Mouse (Mus musculus): Measurements from ENCODE around the gene Gm21830. TPM values are rescaled to one million over a fixed set of nuclear protein-coding genes. Genes with fewer than 3 reads are reported as not detected.

Gene Gm21830
- total and polyA plus RNA-seq, 2 experiments from 2014 or later, result not detected

DNA sequence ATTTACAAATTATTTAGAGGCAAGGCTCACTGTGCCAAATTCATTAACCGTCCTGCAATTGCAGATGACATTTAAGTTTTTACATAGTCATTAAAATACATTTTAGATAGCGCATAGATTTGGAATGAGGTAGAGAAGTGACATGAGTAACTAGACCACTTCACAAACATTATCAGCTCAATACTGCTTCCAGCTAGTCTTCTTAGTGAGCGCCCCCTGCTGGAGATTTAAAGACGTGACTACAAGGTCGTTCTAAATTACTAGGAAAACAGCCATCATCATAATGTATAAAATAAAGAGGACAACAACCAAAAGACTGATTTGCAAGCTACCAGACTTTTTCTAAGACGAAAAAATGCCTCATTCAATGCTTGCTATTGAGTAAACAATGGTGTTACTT, 64.2 kb downstream of the Gm21830 start:
- Histone ChIP-seq H3K36me3 (ENCODE audit: insufficient read depth, low read length) (no peaks in the 10 kb centered on the region), H3K9ac (replicated peaks; ENCODE audit: low read length, poor library complexity, severe bottlenecking) (no peak overlapping the region), H3K4me2 (ENCODE audit: low read depth, low read length, poor library complexity, severe bottlenecking) (no peak overlapping the region), H3K27me3 (ENCODE audit: insufficient read depth, low read length) (no peaks in the 10 kb centered on the region), H3K4me1 (ENCODE audit: insufficient read depth, low read length) (no peaks in the 10 kb centered on the region), H3K9me3 (ENCODE audit: low read length) (no peaks in the 10 kb centered on the region), H3K27ac (ENCODE audit: low read depth, low read length) (no peak overlapping the region), H3K4me3 (ENCODE audit: low read depth, low read length) (no peak overlapping the region)
- peak; percentile 74 for TF ChIP-seq CTCF (IDR thresholded peaks at IDR 0.05)
- WGBS, result 22% methylated on average over 6 of the region's 6 CpGs
- no peak for ATAC-seq (ENCODE audit: low FRiP score)
- DNase-seq (ENCODE audit: low spot score), result peak; percentile 80

DNA sequence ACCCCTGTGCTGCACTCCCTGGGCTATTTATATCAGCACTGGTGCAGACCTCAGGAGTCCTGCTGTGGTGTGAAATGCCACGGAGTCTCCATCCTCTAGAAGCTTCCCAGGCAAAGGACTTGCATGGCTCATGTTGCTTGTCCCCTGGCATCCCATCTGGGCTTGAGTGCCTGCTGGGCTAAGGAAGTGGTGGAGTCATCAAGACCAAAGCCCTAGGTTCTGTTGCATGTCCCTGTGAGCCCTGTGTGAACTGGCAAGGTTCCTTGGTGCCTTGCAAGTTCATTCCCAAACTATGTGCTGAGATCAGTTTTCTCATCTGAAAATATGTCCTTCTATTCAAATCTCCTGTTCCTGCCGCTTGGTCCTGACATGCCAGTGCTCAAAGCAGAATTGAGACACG, 67.5 kb downstream of the Gm21830 start:
- Histone ChIP-seq H3K9me3 (ENCODE audit: low read length) (no peaks in the 10 kb centered on the region), H3K4me3 (ENCODE audit: low read depth, low read length) (no peak overlapping the region), H3K27ac (ENCODE audit: low read depth, low read length) (no peak overlapping the region), H3K36me3 (ENCODE audit: insufficient read depth, low read length) (no peaks in the 10 kb centered on the region), H3K9ac (replicated peaks; ENCODE audit: low read length, poor library complexity, severe bottlenecking) (no peak overlapping the region), H3K4me1 (ENCODE audit: insufficient read depth, low read length) (no peaks in the 10 kb centered on the region), H3K4me2 (ENCODE audit: low read depth, low read length, poor library complexity, severe bottlenecking) (no peak overlapping the region), H3K27me3 (ENCODE audit: insufficient read depth, low read length) (no peaks in the 10 kb centered on the region)
- no peak for ATAC-seq (ENCODE audit: low FRiP score)
- DNase-seq (ENCODE audit: low spot score), result no peak
- 63% methylated on average over 3 of the region's 3 CpGs for WGBS
- TF ChIP-seq CTCF (IDR thresholded peaks at IDR 0.05), result no peak

Other genes with a start within 250 kb of the Gm21830 start
- gene Gm26727, start 19.5 kb downstream of the Gm21830 start, total RNA-seq (2014; rRNA removed), result not detected in 2 replicates
- gene Gm26727, start 19.5 kb downstream of the Gm21830 start, polyA plus RNA-seq (2015; fragmentation: Nextera tagmentation; extraction: Ambion mirVana), result not detected in 2 replicates
- 0.11 TPM in 1 of 2 replicates, not detected in the other for gene Xirp2, start 32.3 kb downstream of the Gm21830 start, total RNA-seq (2014; rRNA removed)
- gene Xirp2, start 32.3 kb downstream of the Gm21830 start, polyA plus RNA-seq (2015; fragmentation: Nextera tagmentation; extraction: Ambion mirVana), result 0.01 TPM in 2 replicates
- 18.0 and 23.1 TPM in 2 replicates for gene B3galt1, start 152.1 kb downstream of the Gm21830 start, total RNA-seq (2014; rRNA removed)
- gene B3galt1, start 152.1 kb downstream of the Gm21830 start, polyA plus RNA-seq (2015; fragmentation: Nextera tagmentation; extraction: Ambion mirVana), result 47.2 and 50.4 TPM in 2 replicates